Mouse (Mus musculus) embryonic facial prominence, embryonic 12.5 days (tissue): ENCODE results near the gene Kcnh1. TPM values are rescaled to one million over a fixed set of nuclear protein-coding genes. Genes with fewer than 3 reads are reported as not detected.

ENCODE experiments used
- ATAC-seq: fragments of 200-750 bp; cut with Nextera tagmentation; 2 replicates; pipeline ENCODE4 v1.8.0; 2017; ENCODE audit not compliant: insufficient number of reproducible peaks, insufficient read depth, low FRiP score, low TSS enrichment
- H3K27ac ChIP-seq: fragments of 300-500 bp; sonication (generic); 2 replicates; pipeline ENCODE4 v1.5.1; 2016; ENCODE audit warnings: mild to moderate bottlenecking
- H3K27me3 ChIP-seq: fragments of 300-500 bp; sonication (generic); 2 replicates; pipeline ENCODE4 v1.6.1; 2016; ENCODE audit warnings: mild to moderate bottlenecking, moderate library complexity
- H3K36me3 ChIP-seq: fragments of 300-500 bp; sonication (generic); 2 replicates; pipeline ENCODE4 v1.6.1; 2016; ENCODE audit warnings: mild to moderate bottlenecking
- H3K4me1 ChIP-seq: fragments of 300-500 bp; sonication (generic); 2 replicates; pipeline ENCODE4 v1.6.1; 2016
- H3K4me2 ChIP-seq: fragments of 300-500 bp; sonication (generic); replicated peaks from 2 replicates; pipeline ENCODE4 v1.6.1; 2016; ENCODE audit warnings: mild to moderate bottlenecking, moderate library complexity
- H3K4me3 ChIP-seq: fragments of 300-500 bp; sonication (generic); 2 replicates; pipeline ENCODE4 v1.5.1; 2016; ENCODE audit warnings: mild to moderate bottlenecking
- H3K9ac ChIP-seq: fragments of 300-500 bp; sonication (generic); 2 replicates; pipeline ENCODE4 v1.6.1; 2016; ENCODE audit warnings: mild to moderate bottlenecking, moderate library complexity
- H3K9me3 ChIP-seq: fragments of 300-500 bp; sonication (generic); 2 replicates; pipeline ENCODE4 v1.6.1; 2016; ENCODE audit warnings: mild to moderate bottlenecking, moderate library complexity
- WGBS: fragments of 180-500 bp; shearing (Covaris S2); methylation state at CpG from one replicate; pipeline ENCODE4 v1.1.7; 2016; 5-methylcytosine and 5-hydroxymethylcytosine counted together
- polyA plus RNA-seq: library from polyadenylated mRNA; unstranded; fragments of >200 nt; fragmentation: Nextera tagmentation; extraction: Ambion mirVana; gene quantifications from 2 replicates; pipeline ENCODE4 v1.2.1, GENCODE M21; 2016

Kcnh1 gene
- polyA plus RNA-seq, 1 experiment from 2014 or later, result 0.90 TPM

GRCm38 (mm10) chr1:192303615-192304014 is 113.0 kb downstream of the Kcnh1 start:
- Histone ChIP-seq H3K9ac (no peak overlapping the region), H3K4me2 (no peak overlapping the region), H3K9me3 (no peaks in the 10 kb centered on the region), H3K27ac (no peak overlapping the region), H3K27me3 (no peaks in the 10 kb centered on the region), H3K36me3 (no peaks in the 10 kb centered on the region), H3K4me1 (peaks cover 8% of the 10 kb centered on the region; the same call in 1 of the 2 replicates), H3K4me3 (no peak overlapping the region)
- ATAC-seq, result no peak
- 74% methylated on average over 2 of the region's 2 CpGs for WGBS

DNA sequence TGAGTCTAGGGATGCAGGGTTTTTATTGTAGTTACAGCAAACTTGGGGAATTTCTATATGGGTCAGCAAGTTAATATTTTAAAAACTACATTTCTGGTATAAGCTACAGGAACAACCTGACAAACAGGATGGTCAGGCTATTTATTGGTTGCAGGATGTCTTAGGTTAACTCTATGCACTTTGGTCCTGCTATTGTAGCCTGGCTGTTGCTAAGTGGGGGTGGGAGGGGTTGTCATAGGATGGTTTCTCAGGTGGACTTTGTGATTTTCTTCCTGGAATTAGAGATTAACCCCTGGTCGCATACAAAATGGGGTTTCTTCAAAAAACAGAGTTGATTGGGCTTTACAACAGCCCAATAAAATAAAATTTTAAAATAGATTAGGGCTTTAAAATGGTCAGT is 114.6 kb downstream of the Kcnh1 start:
- peaks cover 8% of the 10 kb centered on the region; the same call in 1 of the 2 replicates for H3K4me1 ChIP-seq
- WGBS, result 80% methylated on average over 1 of the region's 1 CpGs
- no peak overlapping the region for H3K4me2 ChIP-seq
- no peaks in the 10 kb centered on the region for H3K27me3 ChIP-seq
- H3K9ac ChIP-seq, result no peak overlapping the region
- H3K36me3 ChIP-seq, result no peaks in the 10 kb centered on the region
- H3K27ac ChIP-seq, result no peak overlapping the region
- no peaks in the 10 kb centered on the region for H3K9me3 ChIP-seq
- H3K4me3 ChIP-seq, result no peak overlapping the region
- ATAC-seq, result no peak

DNA sequence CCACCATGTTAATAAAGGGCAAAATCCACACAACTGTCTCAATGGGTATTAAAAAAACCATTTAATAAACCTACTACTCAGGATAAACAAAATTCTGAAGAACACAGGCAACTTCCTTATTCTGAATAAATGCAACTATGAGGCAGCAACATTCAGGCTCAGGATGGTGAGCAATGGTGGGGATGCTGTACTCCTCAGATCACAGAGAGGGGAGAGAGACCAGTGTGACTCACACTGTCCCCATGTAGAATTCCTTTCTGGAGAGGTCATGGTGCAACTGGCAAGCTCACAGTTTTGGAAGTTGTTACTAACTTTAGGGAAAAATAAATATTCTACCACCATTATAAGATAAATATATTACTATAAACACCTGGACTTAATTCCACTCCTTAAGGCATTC is 116.5 kb downstream of the Kcnh1 start:
- ATAC-seq, result no peak
- no peaks in the 10 kb centered on the region for H3K36me3 ChIP-seq
- peaks cover 8% of the 10 kb centered on the region; the same call in 1 of the 2 replicates for H3K4me1 ChIP-seq
- no peak overlapping the region for H3K4me3 ChIP-seq
- no peak overlapping the region for H3K9ac ChIP-seq
- no peak overlapping the region for H3K4me2 ChIP-seq
- no peaks in the 10 kb centered on the region for H3K9me3 ChIP-seq
- no peak overlapping the region for H3K27ac ChIP-seq
- no peaks in the 10 kb centered on the region for H3K27me3 ChIP-seq

DNA sequence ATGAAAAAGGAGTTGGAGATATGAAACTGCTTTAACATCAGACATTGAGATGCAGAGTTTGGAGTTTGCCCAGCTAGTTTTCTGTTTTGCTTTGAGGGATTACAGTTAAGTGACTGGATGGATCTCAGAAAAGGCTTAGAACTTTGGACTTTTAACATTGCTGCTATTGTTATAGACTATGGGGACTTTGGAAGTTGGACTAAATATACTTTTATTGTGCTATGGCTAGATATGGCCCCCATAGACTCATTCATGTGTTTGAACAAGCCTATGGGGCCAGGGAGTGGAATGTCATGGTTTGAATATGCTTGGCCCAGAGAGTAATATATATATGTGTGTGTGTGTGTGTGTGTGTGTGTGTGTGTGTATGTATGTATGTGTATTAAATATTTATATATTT is 120.7 kb downstream of the Kcnh1 start:
- peaks cover 16% of the 10 kb centered on the region; the same call in 1 of the 2 replicates for H3K4me1 ChIP-seq
- ATAC-seq, result no peak
- H3K36me3 ChIP-seq, result no peaks in the 10 kb centered on the region
- no peak overlapping the region for H3K9ac ChIP-seq
- no peak overlapping the region for H3K27ac ChIP-seq
- no peak overlapping the region for H3K4me2 ChIP-seq
- no peaks in the 10 kb centered on the region for H3K27me3 ChIP-seq
- H3K9me3 ChIP-seq, result no peaks in the 10 kb centered on the region
- no peak overlapping the region for H3K4me3 ChIP-seq

GRCm38 (mm10) chr1:192311851-192312438 is 121.4 kb downstream of the Kcnh1 start:
- Histone ChIP-seq H3K4me1 (peaks cover 16% of the 10 kb centered on the region; the same call in 1 of the 2 replicates), H3K27me3 (no peaks in the 10 kb centered on the region), H3K36me3 (no peaks in the 10 kb centered on the region), H3K9me3 (no peaks in the 10 kb centered on the region), H3K4me2 (no peak overlapping the region), H3K27ac (no peak overlapping the region), H3K4me3 (no peak overlapping the region), H3K9ac (no peak overlapping the region)
- WGBS, result 76% methylated on average over 6 of the region's 6 CpGs
- no peak for ATAC-seq

DNA sequence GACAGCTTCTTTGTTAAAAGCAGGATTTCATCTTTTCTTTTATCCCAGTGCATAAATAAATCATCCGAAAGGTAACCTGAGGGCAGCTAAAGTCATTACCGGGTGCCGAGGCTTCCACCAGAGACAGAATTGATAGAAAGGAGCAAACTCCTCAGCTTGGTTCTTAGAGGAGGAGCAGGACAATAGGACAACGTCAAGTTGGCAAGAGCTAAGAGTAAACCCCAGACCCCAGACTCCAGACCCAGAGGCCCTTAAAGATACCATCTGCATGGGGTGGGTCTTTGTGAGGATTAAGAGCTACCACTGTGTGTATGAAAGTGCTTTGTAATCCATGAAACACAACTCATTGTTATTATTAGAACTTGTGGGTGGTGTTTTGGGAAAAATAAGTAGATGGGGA is 121.9 kb downstream of the Kcnh1 start:
- H3K36me3 ChIP-seq, result no peaks in the 10 kb centered on the region
- no peak overlapping the region for H3K4me3 ChIP-seq
- no peaks in the 10 kb centered on the region for H3K9me3 ChIP-seq
- H3K27ac ChIP-seq, result no peak overlapping the region
- H3K4me2 ChIP-seq, result no peak overlapping the region
- peaks cover 16% of the 10 kb centered on the region; the same call in 1 of the 2 replicates for H3K4me1 ChIP-seq
- H3K9ac ChIP-seq, result no peak overlapping the region
- no peak for ATAC-seq
- 47% methylated on average over 4 of the region's 4 CpGs for WGBS
- no peaks in the 10 kb centered on the region for H3K27me3 ChIP-seq

- Histone ChIP-seq H3K4me1 (peaks cover 14% of the 10 kb centered on the region; the same call in 1 of the 2 replicates), H3K4me3 (no peak overlapping the region), H3K27ac (no peak overlapping the region), H3K4me2 (no peak overlapping the region), H3K9ac (no peak overlapping the region), H3K36me3 (no peaks in the 10 kb centered on the region), H3K9me3 (no peaks in the 10 kb centered on the region), H3K27me3 (no peaks in the 10 kb centered on the region)
- no peak for ATAC-seq
- 65% methylated on average over 4 of the region's 4 CpGs for WGBS
Measured at GRCm38 (mm10) chr1:192312998-192313397, 122.4 kb downstream of the Kcnh1 start.

DNA sequence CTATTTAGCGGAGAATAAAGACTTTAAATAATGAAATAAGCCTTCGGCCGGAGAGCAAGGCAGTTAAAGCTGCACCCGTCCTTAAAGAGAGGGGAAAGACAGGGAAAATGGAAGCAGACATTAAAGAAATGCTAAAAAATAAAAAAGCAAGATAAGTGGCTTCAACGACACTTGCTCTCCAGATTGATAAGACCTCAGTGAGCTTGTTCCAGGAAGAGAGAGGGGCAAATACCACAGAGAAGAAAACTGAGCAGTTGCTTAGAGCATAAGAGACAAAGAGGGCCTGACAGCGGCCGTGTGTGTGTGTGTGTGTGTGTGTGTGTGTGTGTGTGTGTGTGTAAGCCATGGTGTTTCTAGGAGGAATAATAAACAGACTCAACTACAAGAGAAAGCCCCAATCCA is 123.0 kb downstream of the Kcnh1 start:
- no peak for ATAC-seq
- Histone ChIP-seq H3K36me3 (no peaks in the 10 kb centered on the region), H3K4me3 (no peak overlapping the region), H3K27ac (0 out of 2 replicates have a peak overlapping the region, but pooled peaks have one; percentile 36), H3K4me1 (peaks cover 13% of the 10 kb centered on the region; the same call in 1 of the 2 replicates), H3K9ac (no peak overlapping the region), H3K4me2 (no peak overlapping the region), H3K27me3 (no peaks in the 10 kb centered on the region), H3K9me3 (no peaks in the 10 kb centered on the region)
- 67% methylated on average over 7 of the region's 7 CpGs for WGBS

DNA sequence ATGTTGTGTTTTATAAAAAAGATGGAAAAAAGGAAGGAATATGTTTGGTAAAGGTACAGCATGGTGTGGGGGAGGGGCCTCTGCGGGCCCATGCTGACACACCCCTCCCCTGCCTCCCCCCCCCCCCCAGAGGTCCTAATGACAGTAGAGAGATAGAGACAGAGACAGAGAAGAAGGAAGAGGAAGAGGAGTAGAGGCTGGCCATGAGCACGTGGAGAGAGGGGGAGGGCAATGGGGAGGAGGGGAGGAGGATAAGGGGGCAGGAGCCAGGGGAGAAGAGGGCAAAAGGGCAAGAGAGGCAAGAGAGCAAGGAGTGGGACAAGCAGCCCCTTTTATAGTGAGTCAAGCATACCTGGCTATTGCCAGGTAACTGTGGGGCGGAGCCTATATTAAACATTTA is 123.5 kb downstream of the Kcnh1 start:
- Histone ChIP-seq H3K36me3 (no peaks in the 10 kb centered on the region), H3K27ac (no peak overlapping the region), H3K4me1 (peaks cover 13% of the 10 kb centered on the region; the same call in 1 of the 2 replicates), H3K27me3 (no peaks in the 10 kb centered on the region), H3K9me3 (no peaks in the 10 kb centered on the region), H3K4me3 (no peak overlapping the region), H3K9ac (no peak overlapping the region), H3K4me2 (no peak overlapping the region)
- WGBS, result 55% methylated on average over 3 of the region's 3 CpGs
- no peak for ATAC-seq

DNA sequence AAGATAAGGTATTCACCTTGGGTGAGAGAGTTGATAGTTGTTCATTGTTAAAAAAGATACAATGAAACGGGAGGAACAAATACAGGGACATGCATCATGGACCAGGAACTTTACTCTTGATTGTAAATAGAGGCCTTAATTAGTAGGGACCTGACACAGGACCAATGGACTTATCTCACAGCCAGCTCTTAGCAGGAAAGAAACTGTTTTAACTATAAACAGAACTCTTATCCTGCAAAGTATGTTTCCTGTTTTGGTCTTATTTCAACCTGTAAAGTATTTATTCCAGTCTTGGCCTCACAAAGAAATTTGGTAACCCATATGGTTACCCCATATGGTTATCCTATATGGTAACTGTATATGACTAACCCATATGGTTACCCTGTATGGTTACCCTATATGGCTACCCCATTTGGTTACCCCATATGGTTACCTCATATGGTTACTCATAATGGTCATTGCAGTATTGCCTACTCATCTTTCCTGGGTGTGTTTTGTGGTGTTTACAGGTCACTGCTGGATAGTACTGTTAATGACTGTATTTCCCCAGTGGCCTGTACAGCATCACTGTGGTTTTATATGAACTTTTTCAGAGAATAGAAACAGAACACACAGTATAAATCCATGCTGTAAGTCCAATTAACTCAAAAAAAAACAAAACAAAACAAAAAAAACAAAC is 125.0 kb downstream of the Kcnh1 start:
- H3K4me3 ChIP-seq, result no peak overlapping the region

GRCm38 (mm10) chr1:192324223-192324622 is 133.6 kb downstream of the Kcnh1 start:
- Histone ChIP-seq H3K36me3 (no peaks in the 10 kb centered on the region), H3K27ac (no peak overlapping the region), H3K4me2 (no peak overlapping the region), H3K4me1 (no peaks in the 10 kb centered on the region), H3K9me3 (no peaks in the 10 kb centered on the region), H3K27me3 (no peaks in the 10 kb centered on the region), H3K9ac (no peak overlapping the region), H3K4me3 (no peak overlapping the region)
- ATAC-seq, result no peak
- WGBS, result 53% methylated on average over 3 of the region's 3 CpGs

More for the DNA sequence above, 125.0 kb downstream of the Kcnh1 start:
- no peak for ATAC-seq
- H3K9ac ChIP-seq, result no peak overlapping the region
- WGBS, result 59% methylated on average over 1 of the region's 1 CpGs
- H3K9me3 ChIP-seq, result no peaks in the 10 kb centered on the region
- no peaks in the 10 kb centered on the region for H3K27me3 ChIP-seq
- no peak overlapping the region for H3K4me2 ChIP-seq
- no peaks in the 10 kb centered on the region for H3K36me3 ChIP-seq
- no peak overlapping the region for H3K27ac ChIP-seq
- H3K4me1 ChIP-seq, result peaks cover 13% of the 10 kb centered on the region; the same call in 1 of the 2 replicates

GRCm38 (mm10) chr1:192327052-192327451 is 136.5 kb downstream of the Kcnh1 start:
- ATAC-seq, result no peak
- H3K4me2 ChIP-seq, result no peak overlapping the region
- H3K9me3 ChIP-seq, result no peaks in the 10 kb centered on the region
- no peaks in the 10 kb centered on the region for H3K4me1 ChIP-seq
- H3K36me3 ChIP-seq, result no peaks in the 10 kb centered on the region
- 90% methylated on average over 8 of the region's 8 CpGs for WGBS
- no peak overlapping the region for H3K27ac ChIP-seq
- no peak overlapping the region for H3K9ac ChIP-seq
- no peaks in the 10 kb centered on the region for H3K27me3 ChIP-seq
- H3K4me3 ChIP-seq, result no peak overlapping the region
